Mouse (Mus musculus) liver, embryonic 14.5 days (tissue): ENCODE measurements at regions not wholly inside any gene's neighbourhood (a gene's known extent, or its start where the extent isn't known, plus 50 kb on each side); places are given as distances from the start of the nearest gene placed in this dataset.
"Not testable (repeated sequence)": the region's sequence is repeated elsewhere in the genome, so short reads cannot be mapped to it uniquely, and the experiment has no call there.

Experiments used
- ATAC-seq: fragments of 200-750 bp; cut with Nextera tagmentation; 2 replicates; pipeline ENCODE4 v1.8.0; 2017; ENCODE audit warnings: moderate number of reproducible peaks, mild to moderate bottlenecking, moderate library complexity; ENCODE audit not compliant: insufficient read depth
- DNase-seq, 3 experiments: peaks; one replicate each; pipeline ENCODE4 v3.0.0-alpha.2; 2012 to 2013; ENCODE audit warnings: low read depth in 3 of 3, low spot score in 3 of 3
- H3K27ac ChIP-seq: fragments of 300-500 bp; sonication (generic); 2 replicates; pipeline ENCODE4 v1.5.1; 2014; ENCODE audit warnings: moderate library complexity, mild to moderate bottlenecking, control low read depth, inconsistent platforms
- H3K27me3 ChIP-seq: fragments of 300-500 bp; sonication (generic); 2 replicates; pipeline ENCODE4 v1.6.1; 2014; ENCODE audit warnings: mild to moderate bottlenecking, low read length, moderate library complexity; ENCODE audit not compliant: control insufficient read depth, insufficient read depth
- H3K36me3 ChIP-seq: fragments of 300-500 bp; sonication (generic); replicated peaks from 2 replicates; pipeline ENCODE4 v1.6.1; 2014; ENCODE audit warnings: low read depth; ENCODE audit not compliant: control insufficient read depth, insufficient read depth
- H3K4me1 ChIP-seq, 2 experiments: fragments of 200-500 bp in 1 of 2; fragments of 300-500 bp in 1 of 2; sonication (generic) in 1 of 2; replicated peaks; 2 replicates each; pipeline ENCODE4 v1.6.1; 2012 to 2014; ENCODE audit warnings: antibody characterized with exemption in 1 of 2, inconsistent platforms in 1 of 2, low read length in 1 of 2; ENCODE audit not compliant: control insufficient read depth in 2 of 2, insufficient read depth in 2 of 2
- H3K4me2 ChIP-seq: fragments of 300-500 bp; sonication (generic); 2 replicates; pipeline ENCODE4 v1.6.1; 2014; ENCODE audit warnings: low read depth, mild to moderate bottlenecking, control low read depth, moderate library complexity
- H3K4me3 ChIP-seq, 2 experiments: fragments of 200-500 bp in 1 of 2; fragments of 300-500 bp in 1 of 2; sonication (generic) in 1 of 2; 2 replicates each; pipeline ENCODE4 v1.5.1; 2012 to 2014; ENCODE audit warnings: low read depth in 2 of 2, low read length in 2 of 2, mild to moderate bottlenecking in 2 of 2, control low read depth in 1 of 2, inconsistent platforms in 1 of 2, moderate library complexity in 1 of 2; ENCODE audit not compliant: insufficient read depth in 1 of 2
- H3K9ac ChIP-seq: fragments of 300-500 bp; sonication (generic); replicated peaks from 2 replicates; pipeline ENCODE4 v1.6.1; 2014; ENCODE audit warnings: mild to moderate bottlenecking, control low read depth, moderate library complexity
- H3K9me3 ChIP-seq: fragments of 300-500 bp; sonication (generic); 2 replicates; pipeline ENCODE4 v1.6.1; 2016; ENCODE audit warnings: low read length, mixed read lengths; ENCODE audit not compliant: control insufficient read depth
- CTCF ChIP-seq: IDR thresholded peaks from 2 replicates; pipeline ENCODE4 v1.5.1; 2016; ENCODE audit warnings: antibody characterized with exemption, low read depth, control low read depth
- EP300 ChIP-seq: IDR thresholded peaks from 2 replicates; pipeline ENCODE4 v1.6.1; 2016; ENCODE audit warnings: antibody characterized with exemption, low read depth
- WGBS: fragments of 180-500 bp; shearing (Covaris S2); extraction: QIAGEN DNeasy Blood & Tissue Kit; methylation state at CpG from one replicate; pipeline ENCODE4 v1.1.7; 2014; ENCODE audit not compliant: insufficient replicate concordance; 5-methylcytosine and 5-hydroxymethylcytosine counted together

- Histone ChIP-seq H3K4me2 (no peak overlapping the region), H3K4me3 (no peak overlapping the region), H3K9ac (no peak overlapping the region), H3K36me3 (no peaks in the 10 kb centered on the region), H3K27me3 (no peaks in the 10 kb centered on the region), H3K9me3 (no peaks in the 10 kb centered on the region), H3K27ac (no peak overlapping the region), H3K4me1 (0 out of 4 replicates have a peak, but pooled peaks cover 0 to 3% of the 10 kb centered on the region in 2 experiments)
- TF ChIP-seq CTCF (no peak), EP300 (no peak)
- WGBS, result 55% methylated on average over 7 of the region's 7 CpGs
- DNase-seq (no peak), ATAC-seq (no peak)
These were observed 75.9 kb downstream of the Tmem17 start for GRCm38 (mm10) chr11:22587691-22588241.

DNA sequence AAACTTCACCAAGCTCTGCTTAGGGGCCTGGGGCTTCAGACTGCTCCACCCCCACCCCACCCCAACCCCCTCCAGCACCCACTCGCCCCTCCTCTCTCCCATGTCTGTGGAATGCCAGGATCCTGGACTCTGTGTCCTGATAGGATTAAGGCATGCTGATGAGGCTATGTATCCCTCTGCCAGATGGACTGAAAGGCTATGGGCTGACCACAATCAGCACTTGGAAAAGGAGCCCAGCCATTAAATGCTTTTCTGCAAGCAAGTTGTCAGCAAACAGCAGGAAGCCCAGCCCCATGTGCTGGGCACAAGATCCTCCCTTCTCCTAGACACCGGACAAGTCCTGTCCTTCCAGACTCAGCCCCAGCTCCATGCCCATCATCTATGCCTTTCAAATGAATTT is 76.7 kb downstream of the Tmem17 start:
- WGBS, result 61% methylated on average over 2 of the region's 2 CpGs
- Histone ChIP-seq H3K27me3 (no peaks in the 10 kb centered on the region), H3K9me3 (no peaks in the 10 kb centered on the region), H3K4me3 (no peak overlapping the region), H3K4me2 (no peak overlapping the region), H3K27ac (no peak overlapping the region), H3K9ac (no peak overlapping the region), H3K4me1 (0 out of 4 replicates have a peak, but pooled peaks cover 0 to 3% of the 10 kb centered on the region in 2 experiments), H3K36me3 (no peaks in the 10 kb centered on the region)
- DNase-seq (no peak), ATAC-seq (no peak)
- TF ChIP-seq CTCF (no peak), EP300 (no peak)

- Histone ChIP-seq H3K9ac (no peak overlapping the region), H3K9me3 (no peaks in the 10 kb centered on the region), H3K4me1 (0 out of 4 replicates have a peak, but pooled peaks cover 0 to 3% of the 10 kb centered on the region in 2 experiments), H3K36me3 (no peaks in the 10 kb centered on the region), H3K4me2 (no peak overlapping the region), H3K27ac (no peak overlapping the region), H3K27me3 (no peaks in the 10 kb centered on the region), H3K4me3 (no peak overlapping the region)
- DNase-seq (no peak), ATAC-seq (no peak)
- 35% methylated on average over 2 of the region's 2 CpGs for WGBS
- TF ChIP-seq EP300, result no peak
- no peak for TF ChIP-seq CTCF
These were observed 78.0 kb downstream of the Tmem17 start for GRCm38 (mm10) chr11:22589901-22590300.

DNA sequence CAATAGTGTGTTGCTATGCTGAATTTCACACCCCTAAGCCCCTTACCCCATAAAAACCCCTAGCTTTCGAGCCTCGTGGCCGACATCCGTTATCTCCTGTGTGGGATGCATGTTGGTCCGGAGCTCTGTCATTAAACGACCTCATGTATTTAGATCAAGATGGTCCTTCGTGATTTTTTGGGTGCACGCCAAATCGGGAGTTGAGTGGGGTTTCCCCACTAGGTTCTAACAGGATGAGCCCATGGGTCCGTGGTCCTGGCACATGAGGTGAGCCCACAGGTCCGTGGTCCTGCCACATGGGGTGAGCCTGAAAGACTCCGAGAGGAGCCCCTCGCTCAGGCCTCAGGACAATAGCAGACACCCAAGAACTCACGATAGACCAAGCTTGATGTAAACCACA is 79.2 kb downstream of the Tmem17 start:
- H3K27ac ChIP-seq, H3K4me1 ChIP-seq, H3K27me3 ChIP-seq, H3K9ac ChIP-seq, H3K4me2 ChIP-seq, H3K4me3 ChIP-seq, H3K9me3 ChIP-seq, ATAC-seq, DNase-seq, H3K36me3 ChIP-seq: not testable (repeated sequence)
- 66% methylated on average over 14 of the region's 14 CpGs for WGBS

DNA sequence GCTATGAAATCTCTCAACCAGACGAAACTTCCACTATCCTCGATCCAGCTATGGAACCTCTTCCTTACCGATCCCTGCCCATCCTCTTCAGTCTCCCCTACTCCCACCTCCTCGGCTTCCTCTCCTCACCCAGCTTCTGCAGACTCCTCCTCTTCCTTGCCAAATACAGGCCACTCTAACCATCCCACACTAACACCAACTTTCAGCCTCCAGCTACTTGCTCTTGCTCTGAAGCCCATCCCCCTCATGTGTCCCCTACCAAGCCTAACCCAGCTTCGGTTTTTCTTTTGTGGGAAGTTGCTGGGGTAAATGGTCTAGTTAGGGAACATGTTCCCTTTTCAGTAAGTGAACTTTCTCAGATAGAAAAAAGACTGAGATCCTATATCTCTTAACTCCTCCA is 80.8 kb downstream of the Tmem17 start:
- DNase-seq (no peak), ATAC-seq (no peak)
- WGBS, result 67% methylated on average over 5 of the region's 5 CpGs
- H3K4me3 ChIP-seq, result no peak overlapping the region
- no peaks in the 10 kb centered on the region for H3K9me3 ChIP-seq
- no peaks in the 10 kb centered on the region for H3K36me3 ChIP-seq
- 0 out of 4 replicates have a peak, but pooled peaks cover 0 to 1% of the 10 kb centered on the region in 2 experiments for H3K4me1 ChIP-seq
- H3K27ac ChIP-seq, result no peak overlapping the region
- TF ChIP-seq EP300, result no peak
- H3K27me3 ChIP-seq, result no peaks in the 10 kb centered on the region
- no peak overlapping the region for H3K9ac ChIP-seq
- no peak overlapping the region for H3K4me2 ChIP-seq
